Mouse (Mus musculus) 416B (cell line): Measurements from ENCODE around the gene Prkcd.

ENCODE experiments used
- DNase-seq: peaks from one replicate; pipeline ENCODE4 v3.0.0; 2011; ENCODE audit warnings: low read depth

Gene Prkcd

GRCm38 (mm10) chr14:30625856-30626726 is at the start of gene Prkcd:
Gene Prkcd (minus strand): TSS chr14:30626210.
- peak; percentile 89 for DNase-seq

- DNase-seq = peak; percentile 86
Observed at GRCm38 (mm10) chr14:30674947-30675346, 48.9 kb upstream of the Prkcd start.

GRCm38 (mm10) chr14:30671986-30672312 is 45.9 kb upstream of the Prkcd start:
- peak; percentile 89 for DNase-seq

- DNase-seq = peak; percentile 8
Observed at GRCm38 (mm10) chr14:30671095-30671985, 45.3 kb upstream of the Prkcd start.

- no peak for DNase-seq
Observed at GRCm38 (mm10) chr14:30670161-30670560, 44.2 kb upstream of the Prkcd start.

GRCm38 (mm10) chr14:30666604-30667003 is 40.6 kb upstream of the Prkcd start:
- DNase-seq = no peak

GRCm38 (mm10) chr14:30666061-30666460 is 40.1 kb upstream of the Prkcd start:
- no peak for DNase-seq

- DNase-seq = peak; percentile 41
Observed at GRCm38 (mm10) chr14:30655531-30655930, 29.5 kb upstream of the Prkcd start.

- DNase-seq = no peak
Observed at GRCm38 (mm10) chr14:30654691-30655228, 28.8 kb upstream of the Prkcd start.

GRCm38 (mm10) chr14:30653943-30654659 is 28.1 kb upstream of the Prkcd start, which contains the start of gene Rft1:
Gene Rft1 (plus strand): TSS chr14:30654360.
- peak; percentile 96 for DNase-seq

GRCm38 (mm10) chr14:30650969-30651368 is 25.0 kb upstream of the Prkcd start:
- peak; percentile 85 for DNase-seq

- DNase-seq = no peak
Observed at GRCm38 (mm10) chr14:30649745-30650144, 23.7 kb upstream of the Prkcd start.

GRCm38 (mm10) chr14:30648478-30648877 is 22.5 kb upstream of the Prkcd start:
- DNase-seq = peak; percentile 78

GRCm38 (mm10) chr14:30646486-30646885 is 20.5 kb upstream of the Prkcd start:
- no peak for DNase-seq

- DNase-seq = no peak
Observed at GRCm38 (mm10) chr14:30645066-30645465, 19.1 kb upstream of the Prkcd start.

GRCm38 (mm10) chr14:30644026-30644425 is 18.0 kb upstream of the Prkcd start:
- DNase-seq = no peak

- peak; percentile 59 for DNase-seq
Observed at GRCm38 (mm10) chr14:30641748-30642147, 15.7 kb upstream of the Prkcd start.

GRCm38 (mm10) chr14:30638686-30639085 is 12.7 kb upstream of the Prkcd start:
- DNase-seq = no peak

- no peak for DNase-seq
Observed at GRCm38 (mm10) chr14:30638009-30638408, 12.0 kb upstream of the Prkcd start.

GRCm38 (mm10) chr14:30637087-30637486 is 11.1 kb upstream of the Prkcd start:
- DNase-seq = no peak

- no peak for DNase-seq
Observed at GRCm38 (mm10) chr14:30636499-30636898, 10.5 kb upstream of the Prkcd start.
